8 mouse cellular contexts compared by ENCODE assay signal in genomic region chr19:8943047-8943446, GRCm38 (mm10). TPM values are rescaled to one million over a fixed set of nuclear protein-coding genes. Genes with fewer than 3 reads are reported as not detected.
DNase-seq lines count a peak whose midpoint lies in the region; ATAC-seq and TF ChIP-seq lines count a peak whose summit lies in the region.

No protein-coding gene starts in this region.

- no peak for TF ChIP-seq RAD21 in CH12.LX (IDR thresholded peaks at IDR 0.05; ENCODE audit: low read depth, low read length)

- no peak for TF ChIP-seq POLR2A in CH12.LX (IDR thresholded peaks at IDR 0.05; ENCODE audit: low read depth, low read length)

- no peak for TF ChIP-seq EP300 in CH12.LX (IDR thresholded peaks at IDR 0.05; ENCODE audit: low read length)

- peak overlapping the region; percentile 72 for H3K4me2 ChIP-seq in heart, embryonic 12.5 days
- peak overlapping the region; percentile 91 for H3K4me2 ChIP-seq in CH12.LX (ENCODE audit: insufficient read depth, low read depth, poor library complexity, severe bottlenecking)
- H3K4me2 ChIP-seq in forebrain, embryonic 14.5 days (ENCODE audit: low read length) = peak overlapping the region; percentile 68
- peak overlapping the region; percentile 85 for H3K4me2 ChIP-seq in liver, embryonic 15.5 days

- H3K27me3 ChIP-seq in heart, embryonic 12.5 days (replicated peaks) = no peaks in the 10 kb centered on the region
- H3K27me3 ChIP-seq in CH12.LX (replicated peaks) = no peaks in the 10 kb centered on the region
- no peaks in the 10 kb centered on the region for H3K27me3 ChIP-seq in forebrain, embryonic 14.5 days (replicated peaks; ENCODE audit: control insufficient read depth, insufficient read depth, low read length)
- H3K27me3 ChIP-seq in liver, embryonic 15.5 days = no peaks in the 10 kb centered on the region

- in situ Hi-C loops in CH12.LX (cut with MboI; ENCODE audit: low pct_ligation_motif_present, low pct_unique_long_range_greater_than_20kb, low sequenced_read_pairs) = no loop called here

- no peak for ATAC-seq in heart, embryonic 12.5 days (ENCODE audit: insufficient number of reproducible peaks, low FRiP score)
- no peak for ATAC-seq in forebrain, embryonic 14.5 days
- ATAC-seq in liver, embryonic 15.5 days (ENCODE audit: insufficient read depth) = no peak
- no peak for ATAC-seq in inflammation-experienced regulatory T-cells, adult 6 months

- peak overlapping the region; percentile 88 for H3K4me3 ChIP-seq in heart, embryonic 12.5 days
- peak overlapping the region; percentile 75 to 95 (median 91) for H3K4me3 ChIP-seq in CH12.LX (replicated peaks in 1 of 3; ENCODE audit: low read depth in 2 of 3, low read length in 2 of 3, poor library complexity in 1 of 3)
- peak overlapping the region; percentile 99 for H3K4me3 ChIP-seq in forebrain, embryonic 14.5 days (ENCODE audit: low read depth, low read length)
- peak overlapping the region; percentile 81 for H3K4me3 ChIP-seq in liver, embryonic 15.5 days (replicated peaks)

- peak overlapping the region; percentile 97 for H3K27ac ChIP-seq in heart, embryonic 12.5 days (ENCODE audit: poor library complexity, severe bottlenecking)
- no peak overlapping the region for H3K27ac ChIP-seq in CH12.LX (ENCODE audit: insufficient read depth, low read depth)
- no peak overlapping the region for H3K27ac ChIP-seq in forebrain, embryonic 14.5 days (ENCODE audit: low read depth, low read length)
- H3K27ac ChIP-seq in liver, embryonic 15.5 days (replicated peaks) = peak overlapping the region; percentile 97

- WGBS in heart, embryonic 12.5 days = 60% methylated on average over 2 of the region's 2 CpGs
- WGBS in forebrain, embryonic 14.5 days = 65% methylated on average over 2 of the region's 2 CpGs
- 28% methylated on average over 2 of the region's 2 CpGs for WGBS in liver, embryonic 15.5 days (ENCODE audit: insufficient replicate concordance)

- peaks cover 35% of the 10 kb centered on the region for H3K4me1 ChIP-seq in heart, embryonic 12.5 days (replicated peaks)
- peaks cover 16 to 48% of the 10 kb centered on the region in 2 experiments for H3K4me1 ChIP-seq in CH12.LX (ENCODE audit: control insufficient read depth in 1 of 2, insufficient read depth in 2 of 2)
- peaks cover 25% of the 10 kb centered on the region for H3K4me1 ChIP-seq in forebrain, embryonic 14.5 days (ENCODE audit: control insufficient read depth, insufficient read depth, low read length)
- peaks cover 79% of the 10 kb centered on the region for H3K4me1 ChIP-seq in liver, embryonic 15.5 days (replicated peaks)

- DNase-seq in heart, postnatal 4 days = no peak
- no peak for DNase-seq in CH12.LX (ENCODE audit: extremely low read depth)
- DNase-seq in forebrain, embryonic 14.5 days (ENCODE audit: low spot score) = no peak
- no peak for DNase-seq in spleen, postnatal 14 days (ENCODE audit: low spot score in 2 of 2)
- no peak for DNase-seq in thymus, postnatal 36 days

- no peak for TF ChIP-seq CTCF in CH12.LX (conservative IDR thresholded peaks at IDR 0.05 in 1 of 2, IDR thresholded peaks at IDR 0.05 in 1 of 2; ENCODE audit: low read depth in 2 of 2, low read length in 2 of 2)

- peaks cover 57% of the 10 kb centered on the region for H3K36me3 ChIP-seq in heart, embryonic 12.5 days
- peaks cover 60 to 76% of the 10 kb centered on the region in 2 experiments for H3K36me3 ChIP-seq in CH12.LX (replicated peaks in 1 of 2; ENCODE audit: control insufficient read depth in 1 of 2, insufficient read depth in 1 of 2, low read length in 1 of 2)
- peaks cover 41% of the 10 kb centered on the region for H3K36me3 ChIP-seq in forebrain, embryonic 14.5 days (ENCODE audit: control insufficient read depth, insufficient read depth, low read length)
- H3K36me3 ChIP-seq in liver, embryonic 15.5 days (replicated peaks) = peaks cover 65% of the 10 kb centered on the region

- dilution Hi-C loops in CH12.LX (cut with MboI; ENCODE audit: extremely low pct_ligation_motif_present, extremely low pct_unique_long_range_greater_than_20kb, low sequenced_read_pairs) = no loop called here

- H3K79me2 ChIP-seq in CH12.LX (replicated peaks; ENCODE audit: control insufficient read depth, extremely low read depth, insufficient read depth, poor library complexity, severe bottlenecking) = peaks cover 42% of the 10 kb centered on the region

- H3K9me3 ChIP-seq in heart, embryonic 12.5 days (replicated peaks) = no peaks in the 10 kb centered on the region
- no peaks in the 10 kb centered on the region for H3K9me3 ChIP-seq in CH12.LX (replicated peaks; ENCODE audit: low read length)
- H3K9me3 ChIP-seq in forebrain, embryonic 14.5 days (replicated peaks; ENCODE audit: control insufficient read depth, low read length) = no peaks in the 10 kb centered on the region
- H3K9me3 ChIP-seq in liver, embryonic 15.5 days (replicated peaks) = no peaks in the 10 kb centered on the region

- H3K9ac ChIP-seq in heart, embryonic 12.5 days = peak overlapping the region; percentile 98
- H3K9ac ChIP-seq in CH12.LX (ENCODE audit: insufficient read depth, low read depth) = peak overlapping the region; percentile 97
- H3K9ac ChIP-seq in forebrain, embryonic 14.5 days (ENCODE audit: low read length) = peak overlapping the region; percentile 99
- peak overlapping the region; percentile 97 for H3K9ac ChIP-seq in liver, embryonic 15.5 days

TF ChIP-seq in CH12.LX, 34 proteins besides CTCF, POLR2A, EP300 and RAD21:
- TF ChIP-seq NRF1 (IDR thresholded peaks at IDR 0.05; ENCODE audit: low read depth, low read length) (no peak), ZNF384 (IDR thresholded peaks at IDR 0.05; ENCODE audit: low read depth, low read length) (0 out of 2 replicates have a peak, but pooled peaks have one; percentile 8), NELFE (IDR thresholded peaks at IDR 0.05; ENCODE audit: low read depth, low read length) (no peak)

RNA-seq across cellular contexts. Expression of gene Mta2, which starts 1.4 kb away (rescaled TPM):
- 106 and 115 TPM in 2 replicates for polyA plus RNA-seq in heart, embryonic 12.5 days (2016; fragmentation: Nextera tagmentation; extraction: Ambion mirVana)
- 10 to 100 TPM; 62.5 to 63.8 TPM for total RNA-seq in heart, postnatal 4 days (2021)
- total RNA-seq in CH12.LX (2012; rRNA removed) (131 and 158 TPM in 2 replicates), CH12.LX (2014; rRNA removed) (115 and 117 TPM in 2 replicates)
- polyA plus RNA-seq in CH12.LX (2012; ENCODE audit: insufficient read length, low read depth) = 149 and 162 TPM in 2 replicates
- polyA plus RNA-seq in forebrain, embryonic 14.5 days (2014; fragmentation: Nextera tagmentation; extraction: Ambion mirVana) = 57.1 and 57.4 TPM in 2 replicates
- 79.0 and 85.9 TPM in 2 replicates for polyA plus RNA-seq in liver, embryonic 15.5 days (2015; fragmentation: Nextera tagmentation; extraction: Ambion mirVana)
- polyA plus RNA-seq in inflammation-experienced regulatory T-cells, adult 6 months (2017; shearing (Covaris generic)) = 10 to 100 TPM; 78.8 to 96.7 (median 81.2) TPM

RNA-seq across cellular contexts. Expression of gene Tut1, which starts 10.6 kb away (rescaled TPM):
- 17.1 and 19.4 TPM in 2 replicates for polyA plus RNA-seq in heart, embryonic 12.5 days (2016; fragmentation: Nextera tagmentation; extraction: Ambion mirVana)
- total RNA-seq in heart, postnatal 4 days (2021) = 1 to 10 TPM; 8.3 to 9.6 TPM
- 47.7 and 49.1 TPM in 2 replicates for total RNA-seq in CH12.LX (2012; rRNA removed)
- 40.4 and 41.8 TPM in 2 replicates for total RNA-seq in CH12.LX (2014; rRNA removed)
- 52.9 and 54.9 TPM in 2 replicates for polyA plus RNA-seq in CH12.LX (2012; ENCODE audit: insufficient read length, low read depth)
- 24.2 and 26.4 TPM in 2 replicates for polyA plus RNA-seq in forebrain, embryonic 14.5 days (2014; fragmentation: Nextera tagmentation; extraction: Ambion mirVana)
- 13.7 and 14.6 TPM in 2 replicates for polyA plus RNA-seq in liver, embryonic 15.5 days (2015; fragmentation: Nextera tagmentation; extraction: Ambion mirVana)
- 10 to 100 TPM; 17.6 to 38.3 (median 35.3) TPM for polyA plus RNA-seq in inflammation-experienced regulatory T-cells, adult 6 months (2017; shearing (Covaris generic))

RNA-seq across cellular contexts. Expression of gene Eml3, which starts 13.7 kb away (rescaled TPM):
- 13.3 and 13.5 TPM in 2 replicates for polyA plus RNA-seq in heart, embryonic 12.5 days (2016; fragmentation: Nextera tagmentation; extraction: Ambion mirVana)
- 10 to 100 TPM; 15.4 to 16.6 TPM for total RNA-seq in heart, postnatal 4 days (2021)
- total RNA-seq in CH12.LX (2012; rRNA removed) = 33.3 and 33.6 TPM in 2 replicates
- total RNA-seq in CH12.LX (2014; rRNA removed) = 18.7 and 20.4 TPM in 2 replicates
- 35.2 and 37.3 TPM in 2 replicates for polyA plus RNA-seq in CH12.LX (2012; ENCODE audit: insufficient read length, low read depth)
- polyA plus RNA-seq in forebrain, embryonic 14.5 days (2014; fragmentation: Nextera tagmentation; extraction: Ambion mirVana) = 4.1 and 5.4 TPM in 2 replicates
- 13.1 and 14.6 TPM in 2 replicates for polyA plus RNA-seq in liver, embryonic 15.5 days (2015; fragmentation: Nextera tagmentation; extraction: Ambion mirVana)
- 10 to 100 TPM; 20.3 to 25.7 (median 20.4) TPM for polyA plus RNA-seq in inflammation-experienced regulatory T-cells, adult 6 months (2017; shearing (Covaris generic))

RNA-seq across cellular contexts. Expression of gene Rom1, which starts 13.9 kb away (rescaled TPM):
- polyA plus RNA-seq in heart, embryonic 12.5 days (2016; fragmentation: Nextera tagmentation; extraction: Ambion mirVana) = 2.4 and 2.5 TPM in 2 replicates
- 1 to 10 TPM; 3.1 to 3.2 TPM for total RNA-seq in heart, postnatal 4 days (2021)
- 5.5 and 5.6 TPM in 2 replicates for total RNA-seq in CH12.LX (2012; rRNA removed)
- 4.2 and 4.7 TPM in 2 replicates for total RNA-seq in CH12.LX (2014; rRNA removed)
- polyA plus RNA-seq in CH12.LX (2012; ENCODE audit: insufficient read length, low read depth) = 4.8 and 4.9 TPM in 2 replicates
- polyA plus RNA-seq in forebrain, embryonic 14.5 days (2014; fragmentation: Nextera tagmentation; extraction: Ambion mirVana) = 0.93 and 0.99 TPM in 2 replicates
- 2.8 TPM in 2 replicates for polyA plus RNA-seq in liver, embryonic 15.5 days (2015; fragmentation: Nextera tagmentation; extraction: Ambion mirVana)
- polyA plus RNA-seq in inflammation-experienced regulatory T-cells, adult 6 months (2017; shearing (Covaris generic)) = 10 to 100 TPM in 1 of 3 experiments, 1 to 10 TPM in 2; 3.2 to 22.7 (median 3.4) TPM

RNA-seq across cellular contexts. Expression of gene B3gat3, which starts 22.9 kb away (rescaled TPM):
- polyA plus RNA-seq in heart, embryonic 12.5 days (2016; fragmentation: Nextera tagmentation; extraction: Ambion mirVana) = 46.6 and 46.8 TPM in 2 replicates
- total RNA-seq in heart, postnatal 4 days (2021) = 10 to 100 TPM; 36.0 to 38.0 TPM
- total RNA-seq in CH12.LX (2012; rRNA removed) (49.9 and 54.8 TPM in 2 replicates), CH12.LX (2014; rRNA removed) (17.8 and 18.6 TPM in 2 replicates)
- polyA plus RNA-seq in CH12.LX (2012; ENCODE audit: insufficient read length, low read depth) = 31.0 and 33.0 TPM in 2 replicates
- polyA plus RNA-seq in forebrain, embryonic 14.5 days (2014; fragmentation: Nextera tagmentation; extraction: Ambion mirVana) = 53.3 and 67.0 TPM in 2 replicates
- 20.6 and 25.8 TPM in 2 replicates for polyA plus RNA-seq in liver, embryonic 15.5 days (2015; fragmentation: Nextera tagmentation; extraction: Ambion mirVana)
- polyA plus RNA-seq in inflammation-experienced regulatory T-cells, adult 6 months (2017; shearing (Covaris generic)) = 10 to 100 TPM; 11.3 to 26.1 (median 20.0) TPM

Comparison
In these comparisons a context has a peak if more than half of its experiments do, and no peak if none do; other contexts are left out.
1. H3K27ac ChIP-seq: peak in heart, embryonic 12.5 days (single experiment) and liver, embryonic 15.5 days (single experiment); none in CH12.LX (single experiment) and forebrain, embryonic 14.5 days (single experiment).
2. Peak in every context shown above with its lines, with median percentiles within 50 percentile points of each other: H3K4me2 ChIP-seq, H3K4me3 ChIP-seq and H3K9ac ChIP-seq.